Mouse (Mus musculus): ENCODE results near the gene Vwa8. TPM values are rescaled to one million over a fixed set of nuclear protein-coding genes. Genes with fewer than 3 reads are reported as not detected.

Vwa8 gene
- polyA plus RNA-seq, 1 experiment from 2014 or later: 14.5 TPM

DNA sequence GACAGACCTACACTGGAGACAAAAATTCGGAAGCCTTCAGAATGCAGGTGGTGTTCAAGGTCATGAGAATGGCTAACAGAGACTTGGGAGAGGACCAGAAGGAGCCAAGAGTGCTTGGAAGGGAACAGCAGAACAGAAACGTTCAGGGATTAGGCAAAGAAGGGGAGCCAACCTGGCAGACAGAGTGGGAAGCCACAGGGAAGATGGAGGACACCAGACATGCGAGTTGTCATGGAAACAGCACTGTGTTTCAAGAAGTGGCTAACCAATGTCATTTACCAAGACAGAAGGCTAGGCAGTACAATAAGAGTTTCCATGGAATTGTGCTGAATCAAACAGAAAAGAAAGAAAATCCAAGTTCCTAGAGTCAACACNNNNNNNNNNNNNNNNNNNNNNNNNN is 395.7 kb downstream of the Vwa8 start:
- peaks cover 20% of the 10 kb centered on the region for H3K4me1 ChIP-seq (ENCODE audit: control insufficient read depth, insufficient read depth, low read length)
- H3K4me3 ChIP-seq (ENCODE audit: low read depth, low read length): no peak overlapping the region
- ATAC-seq (replicated peaks; ENCODE audit: insufficient number of reproducible peaks, low FRiP score, low TSS enrichment): no peak

DNA sequence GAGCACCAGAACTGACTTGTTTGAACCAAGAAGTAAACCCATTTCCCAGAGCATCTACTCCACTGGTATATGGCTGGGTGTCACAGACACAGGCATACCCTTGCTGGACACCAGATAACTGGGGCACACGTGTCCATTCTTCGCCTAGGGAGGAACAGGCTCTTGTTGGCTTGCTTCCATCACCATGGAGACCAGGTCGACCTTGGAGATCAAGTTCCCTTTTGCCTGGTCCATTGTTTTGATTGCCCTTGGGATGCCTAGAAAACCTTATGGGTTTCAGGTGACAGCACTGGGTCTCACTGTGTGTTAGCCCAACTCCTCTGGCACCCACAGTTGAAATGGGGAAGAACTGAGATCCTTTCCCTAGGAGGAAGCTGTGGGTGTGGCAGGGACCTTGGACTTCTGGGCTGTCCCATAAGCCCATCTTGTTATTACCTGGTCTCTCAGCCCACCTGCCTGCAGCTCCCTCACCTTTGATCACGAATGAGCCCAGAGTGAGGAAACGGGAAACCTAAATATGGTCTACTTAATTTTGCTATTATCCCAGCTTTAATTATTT is 403.0 kb downstream of the Vwa8 start:
- Histone ChIP-seq H3K4me3 (ENCODE audit: low read depth, low read length) (no peak overlapping the region), H3K4me1 (ENCODE audit: control insufficient read depth, insufficient read depth, low read length) (peaks cover 12% of the 10 kb centered on the region), H3K9ac (ENCODE audit: low read depth, low read length) (no peak overlapping the region), H3K4me2 (no peak overlapping the region), H3K36me3 (ENCODE audit: control insufficient read depth, insufficient read depth, low read length) (no peaks in the 10 kb centered on the region), H3K27ac (ENCODE audit: low read depth, low read length) (no peak overlapping the region), H3K9me3 (replicated peaks; ENCODE audit: control insufficient read depth, low read length) (no peaks in the 10 kb centered on the region), H3K27me3 (ENCODE audit: control insufficient read depth, insufficient read depth, low read length) (no peaks in the 10 kb centered on the region; the same call in 1 of the 2 replicates)
- ATAC-seq (replicated peaks; ENCODE audit: insufficient number of reproducible peaks, low FRiP score, low TSS enrichment): no peak
- 70% methylated on average over 5 of the region's 5 CpGs for WGBS (ENCODE audit: insufficient replicate concordance)

More for the DNA sequence above, 395.7 kb downstream of the Vwa8 start:
- H3K9me3 ChIP-seq (replicated peaks; ENCODE audit: control insufficient read depth, low read length): no peaks in the 10 kb centered on the region
- no peak overlapping the region for H3K4me2 ChIP-seq
- no peak overlapping the region for H3K9ac ChIP-seq (ENCODE audit: low read depth, low read length)
- no peaks in the 10 kb centered on the region for H3K36me3 ChIP-seq (ENCODE audit: control insufficient read depth, insufficient read depth, low read length)
- WGBS (ENCODE audit: insufficient replicate concordance): 66% methylated on average over 3 of the region's 3 CpGs
- H3K27me3 ChIP-seq (ENCODE audit: control insufficient read depth, insufficient read depth, low read length): no peaks in the 10 kb centered on the region; the same call in 1 of the 2 replicates
- H3K27ac ChIP-seq (ENCODE audit: low read depth, low read length): no peak overlapping the region

Other genes starting within 250 kb of the Vwa8 start
- 2.1 and 2.9 TPM in 2 replicates for gene Dgkh, start 116.3 kb upstream of the Vwa8 start, polyA plus RNA-seq (2014; fragmentation: Nextera tagmentation; extraction: Ambion mirVana)